Mouse (Mus musculus): ENCODE data around the gene Gm4340. TPM values are rescaled to one million over a fixed set of nuclear protein-coding genes. Genes with fewer than 3 reads are reported as not detected.

Gm4340 gene
- total RNA-seq (2023): not detected in 2 replicates

GRCm38 (mm10) chr10:104193742-104194141, at the start of gene Gm4340:
Gm4340 (plus strand) TSS chr10:104194042.

GRCm38 (mm10) chr10:104151197-104151596, 42.6 kb upstream of the Gm4340 start, which contains the start of gene Gm6763:
Gm6763 (plus strand) TSS chr10:104151497.

GRCm38 (mm10) chr10:104159706-104160105, 34.1 kb upstream of the Gm4340 start, which contains the start of gene Gm8764:
Gm8764 (plus strand) TSS chr10:104160006.

GRCm38 (mm10) chr10:104168215-104168614, 25.6 kb upstream of the Gm4340 start, which contains the start of gene Gm21304:
Gm21304 (plus strand) TSS chr10:104168515.

GRCm38 (mm10) chr10:104176724-104177123, 17.1 kb upstream of the Gm4340 start, which contains the start of gene Gm21312:
Gm21312 (plus strand) TSS chr10:104177024.

GRCm38 (mm10) chr10:104185233-104185632, 8.6 kb upstream of the Gm4340 start, which contains the start of gene Gm20765:
Gm20765 (plus strand) TSS chr10:104185533.

Other genes starting within 250 kb of the Gm4340 start
- gene Gm21293, start 51.1 kb upstream of the Gm4340 start, total RNA-seq (2023): not detected in 2 replicates
- gene Gm6763, start 42.5 kb upstream of the Gm4340 start, total RNA-seq (2023): not detected in 2 replicates
- not detected in 2 replicates for gene Gm8764, start 34.0 kb upstream of the Gm4340 start, total RNA-seq (2023)
- not detected in 2 replicates for gene Gm21304, start 25.5 kb upstream of the Gm4340 start, total RNA-seq (2023)
- not detected in 2 replicates for gene Gm21312, start 17.0 kb upstream of the Gm4340 start, total RNA-seq (2023)
- gene Gm20765, start 8.5 kb upstream of the Gm4340 start, total RNA-seq (2023): not detected in 2 replicates